Mouse (Mus musculus) lung, postnatal 36 days (tissue): Measurements from ENCODE around the gene Serpina10.
"Not testable (repeated sequence)": the region's sequence is repeated elsewhere in the genome, so short reads cannot be mapped to it uniquely, and the experiment has no call there.

Experiments used
- DNase-seq: peaks from one replicate; pipeline ENCODE4 v3.0.0; 2022; ENCODE audit warnings: mixed read lengths

Serpina10 gene

DNA sequence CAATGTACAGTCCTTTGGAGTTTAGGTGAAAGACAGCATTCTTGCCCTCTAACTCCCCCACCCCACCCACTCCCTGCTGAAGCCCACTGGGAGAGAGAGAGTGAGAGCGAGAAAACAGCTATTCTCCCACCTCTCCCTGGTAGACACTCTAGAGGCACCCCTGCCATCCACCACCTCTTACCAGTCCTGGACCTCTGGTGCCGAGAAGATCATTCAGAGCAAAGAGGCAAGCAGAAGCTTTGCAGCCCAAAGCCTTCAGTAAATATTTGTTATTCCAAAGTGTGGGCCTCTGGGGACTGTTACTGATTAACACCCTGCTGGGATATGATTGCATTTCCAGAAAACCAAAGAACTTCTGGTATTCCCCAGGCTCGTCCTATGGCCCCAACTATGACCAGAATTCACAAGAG lies at the start of gene Serpina10:
Serpina10 (minus strand) TSS at position 242 of the 410 bp plus-strand sequence.
- no peak for DNase-seq

- DNase-seq: not testable (repeated sequence)
These were observed 48.6 kb upstream of the Serpina10 start for GRCm38 (mm10) chr12:103679853-103680252.

DNA sequence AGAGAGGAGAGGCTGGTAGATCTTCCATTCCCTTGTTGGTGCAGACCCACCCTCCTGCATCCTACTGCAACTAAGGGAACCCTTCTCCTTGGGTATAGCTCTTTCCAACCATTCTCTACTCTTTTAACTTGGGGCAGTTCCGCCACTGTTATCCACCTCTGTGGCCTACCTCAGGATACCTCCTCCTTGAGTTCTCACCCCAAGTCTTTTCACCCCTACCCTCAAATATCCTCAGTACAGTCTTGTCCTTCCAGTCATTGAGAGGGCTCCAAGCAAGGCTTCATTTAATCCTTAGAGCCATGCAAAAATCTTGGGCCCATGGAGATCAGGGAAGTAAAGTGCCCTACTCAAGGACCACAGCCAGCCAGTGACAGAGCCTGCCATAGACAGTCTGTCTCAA lies 44.8 kb upstream of the Serpina10 start, which contains the start of gene Serpina16:
Serpina16 (minus strand) TSS at position 101 of the 400 bp plus-strand sequence.
- no peak for DNase-seq

DNA sequence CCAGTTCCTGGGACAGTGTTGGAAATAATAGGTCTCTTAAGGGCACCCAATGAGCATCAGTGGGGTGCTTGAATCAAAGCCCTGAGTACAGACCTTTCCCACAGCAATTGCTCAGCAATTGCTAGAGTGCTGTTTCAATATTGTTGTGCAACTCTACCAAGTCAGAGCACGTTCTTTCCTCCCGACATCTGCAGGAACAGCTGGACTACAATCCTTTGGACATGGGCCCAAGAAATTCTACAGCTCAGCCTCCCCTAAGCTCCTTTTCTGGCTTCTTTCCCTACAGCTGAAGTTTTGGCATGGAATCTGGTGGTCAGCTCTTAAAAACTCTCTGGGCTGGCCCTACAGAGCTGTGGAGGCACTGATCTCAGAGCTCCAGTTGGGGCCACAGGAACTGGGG lies 41.9 kb upstream of the Serpina10 start:
- peak; percentile 47 for DNase-seq

DNA sequence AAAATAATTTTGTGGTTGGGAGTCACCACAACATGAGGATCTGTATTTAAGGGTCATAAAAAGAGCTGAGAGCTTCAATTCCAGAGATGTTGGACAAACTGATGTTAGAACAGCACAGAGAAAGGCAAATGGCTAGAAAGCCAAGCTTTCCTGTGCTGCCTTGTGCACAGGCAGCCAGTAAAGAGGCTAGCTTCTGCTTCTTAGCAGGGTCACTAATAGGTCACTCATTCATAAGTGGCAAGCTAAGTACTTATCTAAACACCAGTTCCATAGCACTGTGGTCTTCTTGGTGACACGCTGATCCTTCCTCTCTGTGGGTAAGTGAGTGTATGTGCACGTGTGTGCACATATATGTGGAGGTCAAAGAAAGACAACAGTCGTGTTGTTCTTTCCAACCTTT lies 40.2 kb upstream of the Serpina10 start:
- DNase-seq: no peak

- peak; percentile 27 for DNase-seq
These were observed 39.7 kb upstream of the Serpina10 start for GRCm38 (mm10) chr12:103670964-103671363.

DNA sequence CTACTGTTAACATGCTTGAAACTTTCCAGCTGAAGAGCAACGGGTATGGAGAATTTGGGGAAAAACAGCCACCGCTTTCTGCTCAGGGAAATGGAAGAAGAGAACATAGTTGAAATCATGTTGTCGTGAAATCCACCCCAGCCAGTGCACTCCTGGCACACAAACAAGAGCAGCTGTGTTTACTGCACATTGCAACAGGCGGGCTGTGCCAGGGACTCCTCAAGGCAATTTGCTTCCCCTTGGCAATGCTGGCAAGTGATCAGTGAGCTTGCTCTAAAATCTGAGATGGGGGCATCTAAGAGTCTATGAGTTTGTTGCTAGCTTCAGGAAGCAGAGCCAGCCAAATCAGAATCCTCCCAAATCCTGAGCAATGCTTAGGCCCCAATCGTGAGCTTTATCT lies 39.1 kb upstream of the Serpina10 start:
- DNase-seq: peak; percentile 46

DNA sequence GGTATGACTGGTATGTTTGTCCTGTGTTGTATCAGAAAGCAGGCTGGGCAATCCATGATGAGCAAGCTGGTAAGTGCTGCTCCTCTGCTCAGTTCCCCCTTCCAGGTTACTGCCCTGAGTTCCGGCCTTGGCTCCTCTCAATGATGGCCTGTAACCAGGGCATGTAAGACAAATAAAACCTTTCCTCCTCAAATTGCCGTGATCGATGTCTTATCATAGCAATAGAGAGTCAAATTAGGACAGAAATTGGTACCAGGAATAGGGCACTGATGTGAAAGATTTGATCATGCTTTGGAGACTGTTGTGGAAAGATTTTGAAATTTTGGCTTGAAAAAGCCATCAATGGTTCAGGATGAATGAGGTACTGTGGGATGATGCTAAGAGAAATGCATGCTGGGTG lies 34.0 kb upstream of the Serpina10 start:
- DNase-seq: no peak

DNA sequence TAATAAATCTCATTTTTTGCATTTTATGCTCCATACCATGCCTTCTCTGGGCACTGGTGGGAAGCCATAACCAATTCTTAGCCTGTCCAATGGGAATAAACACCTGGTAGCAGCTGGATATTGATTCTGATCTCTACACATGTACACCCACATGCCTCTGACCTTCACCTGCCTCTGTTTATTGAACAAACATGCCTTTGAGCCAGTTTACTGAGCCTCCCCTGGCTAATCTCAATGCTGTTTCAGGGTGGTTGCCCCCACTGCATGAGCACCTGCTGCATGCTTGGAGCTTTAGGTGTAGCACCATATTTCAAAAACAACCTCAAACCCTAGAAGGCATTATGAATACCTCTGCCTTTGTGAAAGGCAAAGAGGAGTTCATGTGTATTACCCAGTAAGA lies 30.8 kb upstream of the Serpina10 start:
- DNase-seq: not testable (repeated sequence)

- DNase-seq: no peak
These were observed 28.8 kb upstream of the Serpina10 start for GRCm38 (mm10) chr12:103660076-103660475.

- DNase-seq: no peak
These were observed 27.9 kb upstream of the Serpina10 start for GRCm38 (mm10) chr12:103659171-103659570.

DNA sequence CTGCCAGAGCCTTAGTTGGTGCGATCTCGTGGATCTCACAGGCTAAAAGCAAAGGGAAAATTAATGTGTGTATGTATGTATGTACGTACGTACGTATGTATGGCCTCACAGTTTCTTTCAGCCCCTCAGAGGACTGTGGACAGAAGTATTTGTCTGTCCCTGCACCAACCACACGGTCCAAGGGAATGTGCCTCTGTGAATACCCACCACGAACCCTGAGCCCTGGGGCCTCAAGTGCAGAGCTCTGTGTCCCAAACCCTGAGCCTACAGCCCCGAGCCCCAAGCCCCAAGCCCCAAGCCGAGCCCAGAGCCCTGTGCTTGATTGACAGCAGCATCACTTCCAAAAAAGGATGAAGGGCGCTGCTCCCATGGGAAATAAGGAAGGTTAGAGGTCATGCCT lies 26.7 kb upstream of the Serpina10 start:
- no peak for DNase-seq

DNA sequence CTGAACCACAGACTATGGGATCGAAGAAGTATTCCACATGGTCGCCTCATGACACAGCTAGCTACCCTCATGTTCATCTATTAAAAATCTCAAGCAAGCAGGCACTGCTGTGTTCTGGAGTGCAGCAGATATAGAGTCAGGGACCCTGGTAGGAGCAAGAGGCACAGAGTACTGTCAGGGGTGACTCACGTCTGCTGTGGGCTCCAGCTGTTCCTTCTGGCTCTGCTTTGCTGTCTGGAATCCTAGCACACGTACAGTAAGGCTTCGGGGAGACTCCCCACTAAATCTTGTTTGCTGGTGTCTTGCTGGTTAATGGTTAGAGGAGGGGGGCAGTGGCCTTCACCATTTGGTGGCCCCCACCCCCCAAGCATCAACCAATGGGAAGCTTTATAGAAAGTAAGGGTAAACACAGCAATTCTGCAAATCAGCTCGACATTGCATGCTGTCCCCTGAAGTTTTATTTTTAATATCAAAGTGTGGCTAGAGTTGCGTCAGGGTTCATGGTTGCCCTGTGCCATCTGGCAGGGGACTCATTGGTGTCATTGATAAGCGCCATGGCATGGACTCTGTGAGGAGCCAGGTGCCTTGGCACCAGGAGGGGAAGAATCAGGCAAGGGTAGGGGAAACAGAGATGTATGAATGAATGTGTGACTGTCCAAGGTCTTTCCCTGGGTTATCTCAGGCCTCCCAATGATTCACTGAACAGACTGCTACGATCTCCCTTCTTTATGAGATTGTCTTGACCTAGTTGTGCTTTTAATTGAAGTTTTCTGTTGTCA lies 25.8 kb upstream of the Serpina10 start, which contains the start of gene Serpina6:
Serpina6 (minus strand) TSS at position 365 of the 779 bp plus-strand sequence.
- DNase-seq: no peak

GRCm38 (mm10) chr12:103655123-103656044 lies 24.1 kb upstream of the Serpina10 start:
- DNase-seq: peak; percentile 71

- no peak for DNase-seq
These were observed 22.6 kb upstream of the Serpina10 start for GRCm38 (mm10) chr12:103653836-103654235.

- no peak for DNase-seq
These were observed 15.1 kb upstream of the Serpina10 start for GRCm38 (mm10) chr12:103646314-103646713.

- no peak for DNase-seq
These were observed 13.4 kb upstream of the Serpina10 start for GRCm38 (mm10) chr12:103644601-103645000.

- DNase-seq: no peak
These were observed 12.6 kb upstream of the Serpina10 start for GRCm38 (mm10) chr12:103643818-103644217.

GRCm38 (mm10) chr12:103643336-103643735 lies 12.1 kb upstream of the Serpina10 start:
- DNase-seq: peak; percentile 91

DNA sequence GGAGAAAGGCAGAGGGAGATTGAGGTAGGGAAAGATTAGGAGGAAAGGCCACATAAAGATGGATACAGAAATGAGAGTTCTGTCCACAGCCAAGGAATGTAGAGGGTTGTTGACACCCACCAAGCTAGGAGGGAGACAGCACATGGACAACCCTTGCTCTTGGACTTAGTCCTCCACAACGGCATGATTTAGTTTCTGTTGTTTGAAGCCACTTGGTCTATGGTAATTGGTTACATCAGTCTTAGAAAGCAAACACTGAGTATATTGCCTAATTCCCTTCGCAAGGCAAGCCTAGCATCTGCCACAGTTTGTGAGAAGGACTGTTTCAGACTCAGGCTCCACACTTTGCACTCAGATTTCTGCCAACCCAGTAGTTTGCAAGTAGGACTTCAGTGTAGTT lies 4.6 kb upstream of the Serpina10 start:
- DNase-seq: no peak

DNA sequence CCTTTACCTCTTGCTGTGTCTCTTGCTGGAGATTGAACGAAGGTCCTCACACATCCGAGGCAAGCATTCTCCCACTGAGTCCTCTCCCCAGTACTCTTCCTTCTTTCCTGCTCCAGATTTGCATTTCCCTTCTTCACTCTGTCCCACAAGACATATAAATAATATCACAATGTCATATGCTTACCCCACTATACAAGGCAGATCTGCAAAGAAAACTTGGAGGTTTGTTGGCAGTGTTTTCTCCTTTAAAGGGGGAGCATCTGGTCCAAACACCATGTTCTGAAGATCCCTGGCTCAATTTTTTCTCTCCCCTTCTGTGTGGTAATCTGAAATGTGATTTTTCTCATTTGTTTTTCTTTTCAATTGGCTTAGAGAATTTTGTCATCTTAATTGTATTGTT lies 3.2 kb upstream of the Serpina10 start:
- no peak for DNase-seq

- no peak for DNase-seq
These were observed 14.4 kb downstream of the Serpina10 start for GRCm38 (mm10) chr12:103616860-103617261.

DNA sequence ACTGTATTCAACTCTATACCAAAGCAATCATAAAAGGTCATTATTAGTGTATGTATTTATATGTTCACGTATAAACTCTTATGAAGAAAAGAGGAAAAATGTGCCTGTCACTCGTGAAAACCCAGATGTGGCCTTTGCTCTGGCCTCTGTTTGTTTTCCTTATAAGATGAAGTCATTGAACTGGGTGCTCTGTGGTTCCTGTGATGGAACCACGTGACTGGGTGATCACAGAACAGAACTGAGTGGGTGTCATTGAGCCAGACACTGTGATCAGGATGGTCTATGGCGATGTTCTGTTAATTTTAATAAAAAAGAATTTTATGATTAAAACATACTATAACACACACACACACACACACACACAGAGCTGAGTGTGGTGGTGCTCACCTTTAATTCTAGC lies 15.5 kb downstream of the Serpina10 start:
- no peak for DNase-seq

- no peak for DNase-seq
These were observed 16.1 kb downstream of the Serpina10 start for GRCm38 (mm10) chr12:103615141-103615540.
